Mouse (Mus musculus) forebrain, embryonic 15.5 days (tissue): ENCODE measurements at regions not wholly inside any gene's neighbourhood (a gene's known extent, or its start where the extent isn't known, plus 50 kb on each side); places are given as distances from the start of the nearest gene placed in this dataset.

Experiments
- ATAC-seq: fragments of 200-750 bp; cut with Nextera tagmentation; replicated peaks from 2 replicates; pipeline ENCODE4 v1.8.0; 2017; ENCODE audit warnings: mild to moderate bottlenecking, moderate TSS enrichment, moderate library complexity
- H3K27ac ChIP-seq: fragments of 300-500 bp; sonication (generic); replicated peaks from 2 replicates; pipeline ENCODE4 v1.5.1; 2015; ENCODE audit warnings: mild to moderate bottlenecking, inconsistent platforms
- H3K27me3 ChIP-seq: fragments of 300-500 bp; sonication (generic); 2 replicates; pipeline ENCODE4 v1.6.1; 2015; ENCODE audit warnings: inconsistent platforms
- H3K36me3 ChIP-seq: fragments of 300-500 bp; sonication (generic); 2 replicates; pipeline ENCODE4 v1.6.1; 2015; ENCODE audit warnings: mild to moderate bottlenecking, inconsistent platforms
- H3K4me1 ChIP-seq: fragments of 300-500 bp; sonication (generic); 2 replicates; pipeline ENCODE4 v1.6.1; 2015; ENCODE audit warnings: inconsistent platforms
- H3K4me2 ChIP-seq: fragments of 300-500 bp; sonication (generic); replicated peaks from 2 replicates; pipeline ENCODE4 v1.6.1; 2015; ENCODE audit warnings: mild to moderate bottlenecking, inconsistent platforms
- H3K4me3 ChIP-seq: fragments of 300-500 bp; sonication (generic); 2 replicates; pipeline ENCODE4 v1.5.1; 2015; ENCODE audit warnings: mild to moderate bottlenecking, inconsistent platforms
- H3K9ac ChIP-seq: fragments of 300-500 bp; sonication (generic); replicated peaks from 2 replicates; pipeline ENCODE4 v1.6.1; 2015; ENCODE audit warnings: mild to moderate bottlenecking, inconsistent platforms
- H3K9me3 ChIP-seq: fragments of 300-500 bp; sonication (generic); 2 replicates; pipeline ENCODE4 v1.6.1; 2016; ENCODE audit warnings: inconsistent platforms
- whole genome bisulfite sequencing: fragments of 180-500 bp; shearing (Covaris S2); methylation state at CpG from one replicate; pipeline ENCODE4 v1.1.7; 2015; ENCODE audit warnings: mixed read lengths; 5-methylcytosine and 5-hydroxymethylcytosine counted together

DNA sequence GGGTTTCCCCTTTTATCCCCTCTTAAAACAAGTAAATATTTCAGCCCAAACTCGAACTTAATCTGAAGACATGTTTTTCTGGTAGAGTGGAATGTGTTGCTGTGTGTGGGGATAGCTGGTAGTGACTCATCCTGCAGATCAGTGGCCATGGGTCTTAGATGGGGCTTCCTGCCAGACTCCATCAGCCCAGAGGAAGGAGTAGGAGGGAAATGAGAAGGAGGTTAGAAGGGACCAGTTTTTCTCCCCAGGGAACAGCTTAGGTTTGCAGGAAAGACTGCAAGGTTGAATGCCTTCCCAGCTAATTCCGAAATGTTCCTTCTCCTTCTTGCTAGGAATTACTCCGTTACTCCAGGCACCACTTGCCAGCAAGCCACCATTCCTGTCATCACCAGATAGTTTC, 68.8 kb upstream of the Nepro start:
- Histone ChIP-seq H3K27ac (no peak overlapping the region), H3K27me3 (no peaks in the 10 kb centered on the region), H3K9me3 (no peaks in the 10 kb centered on the region), H3K4me2 (no peak overlapping the region), H3K36me3 (no peaks in the 10 kb centered on the region), H3K4me1 (0 out of 2 replicates have a peak, but pooled peaks cover 6% of the 10 kb centered on the region), H3K9ac (no peak overlapping the region), H3K4me3 (no peak overlapping the region)
- ATAC-seq, result no peak
- WGBS, result 73% methylated on average over 3 of the region's 3 CpGs

DNA sequence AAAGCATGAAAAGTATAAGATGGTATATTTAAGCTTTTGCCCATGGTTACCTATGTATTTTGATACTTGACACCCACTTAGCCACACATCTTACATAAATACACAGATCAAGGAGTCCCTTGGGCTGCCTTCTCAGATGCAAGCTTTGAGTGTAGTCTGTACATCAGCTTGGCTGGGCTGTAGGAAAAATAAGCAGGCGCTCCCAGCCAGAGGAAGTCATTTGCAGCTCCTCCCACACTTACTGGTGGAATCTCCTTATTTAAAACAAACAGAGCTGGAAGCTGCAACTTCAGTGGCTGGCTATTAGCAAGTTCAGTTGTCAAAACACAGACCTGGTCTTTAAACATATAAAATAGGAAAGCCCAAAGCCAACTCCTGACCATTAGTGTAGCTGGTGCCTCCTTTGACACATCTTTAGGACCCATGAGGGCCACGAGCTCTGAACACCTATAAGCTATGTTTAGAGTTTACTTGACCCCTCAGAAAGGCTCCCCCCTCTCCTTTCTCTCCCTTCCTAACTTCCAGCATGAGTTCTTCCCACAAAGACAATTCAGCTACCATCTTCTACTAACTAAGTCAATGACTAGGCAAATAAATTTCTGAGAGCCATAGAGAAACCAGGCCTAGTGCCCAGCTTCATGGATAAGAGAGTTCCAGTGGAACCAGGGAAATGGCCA, 75.4 kb upstream of the Nepro start:
- H3K36me3 ChIP-seq, result no peaks in the 10 kb centered on the region
- 70% methylated on average over 2 of the region's 2 CpGs for WGBS
- no peak overlapping the region for H3K27ac ChIP-seq
- peaks cover 5% of the 10 kb centered on the region for H3K4me1 ChIP-seq
- H3K4me2 ChIP-seq, result no peak overlapping the region
- H3K9ac ChIP-seq, result no peak overlapping the region
- no peak overlapping the region for H3K4me3 ChIP-seq
- H3K9me3 ChIP-seq, result no peaks in the 10 kb centered on the region
- no peaks in the 10 kb centered on the region for H3K27me3 ChIP-seq
- no peak for ATAC-seq

DNA sequence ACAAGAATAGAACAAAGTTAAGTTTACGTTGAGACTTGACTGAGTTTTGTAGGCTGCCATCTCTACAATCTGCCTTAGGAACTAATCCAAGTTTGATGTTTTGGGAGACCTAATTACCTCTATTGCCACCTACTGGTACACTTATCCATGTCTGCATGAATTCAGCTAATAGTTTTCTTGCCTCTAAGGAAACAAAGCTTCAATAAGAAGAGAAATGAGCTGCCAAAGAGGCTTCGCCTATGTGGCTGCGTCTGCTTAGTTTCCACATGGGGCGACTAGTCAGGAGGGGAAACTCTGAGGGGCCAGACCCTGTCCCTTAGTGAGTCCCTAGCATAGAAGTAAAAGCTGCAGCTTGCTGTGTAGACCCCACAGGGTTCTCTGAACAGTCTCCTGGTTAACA, 80.1 kb upstream of the Nepro start:
- H3K4me1 ChIP-seq, result peaks cover 7% of the 10 kb centered on the region
- WGBS, result 3% methylated on average over 4 of the region's 4 CpGs
- no peaks in the 10 kb centered on the region for H3K36me3 ChIP-seq
- H3K27me3 ChIP-seq, result no peaks in the 10 kb centered on the region
- H3K4me2 ChIP-seq, result no peak overlapping the region
- no peak overlapping the region for H3K9ac ChIP-seq
- H3K9me3 ChIP-seq, result no peaks in the 10 kb centered on the region
- ATAC-seq, result peak; percentile 58; the same call in 1 of the 2 replicates
- H3K27ac ChIP-seq, result peak overlapping the region; percentile 60
- H3K4me3 ChIP-seq, result no peak overlapping the region

DNA sequence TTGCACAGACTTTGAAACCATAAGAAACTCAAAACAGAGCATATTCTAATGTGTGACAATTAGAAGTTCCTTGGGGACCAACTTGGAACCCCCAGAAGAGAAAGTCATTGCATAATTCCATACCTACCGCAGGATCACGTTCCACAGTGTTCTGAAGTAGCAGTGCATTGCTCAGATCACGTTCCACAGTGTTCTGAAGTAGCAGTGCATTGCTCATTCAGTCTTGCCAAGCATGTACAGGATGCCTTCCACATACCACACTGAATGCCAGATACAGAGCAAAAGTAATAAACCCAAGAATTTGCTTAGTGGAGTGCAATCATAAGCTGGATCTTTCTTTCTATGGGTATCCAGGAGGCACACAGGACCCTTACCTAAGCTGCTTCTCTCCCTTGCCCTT, 78.4 kb upstream of the Boc start:
- Histone ChIP-seq H3K9ac (no peak overlapping the region), H3K27me3 (no peaks in the 10 kb centered on the region), H3K9me3 (no peaks in the 10 kb centered on the region), H3K4me2 (no peak overlapping the region), H3K4me3 (no peak overlapping the region), H3K36me3 (no peaks in the 10 kb centered on the region), H3K4me1 (peaks cover 14% of the 10 kb centered on the region), H3K27ac (no peak overlapping the region)
- ATAC-seq, result no peak
- WGBS, result 87% methylated on average over 3 of the region's 3 CpGs

GRCm38 (mm10) chr16:44634486-44634885, 75.8 kb upstream of the Boc start:
- Histone ChIP-seq H3K36me3 (no peaks in the 10 kb centered on the region), H3K4me1 (peaks cover 21% of the 10 kb centered on the region), H3K4me2 (no peak overlapping the region), H3K9me3 (no peaks in the 10 kb centered on the region), H3K9ac (no peak overlapping the region), H3K27me3 (no peaks in the 10 kb centered on the region), H3K4me3 (no peak overlapping the region), H3K27ac (no peak overlapping the region)
- 96% methylated on average over 4 of the region's 4 CpGs for WGBS
- no peak for ATAC-seq

GRCm38 (mm10) chr16:44633059-44633667, 74.5 kb upstream of the Boc start:
- no peak for ATAC-seq
- Histone ChIP-seq H3K36me3 (no peaks in the 10 kb centered on the region), H3K27me3 (no peaks in the 10 kb centered on the region), H3K4me3 (no peak overlapping the region), H3K9ac (no peak overlapping the region), H3K9me3 (no peaks in the 10 kb centered on the region), H3K27ac (peak overlapping the region; percentile 92), H3K4me1 (peaks cover 21% of the 10 kb centered on the region), H3K4me2 (peak overlapping the region; percentile 29)
- 38% methylated on average over 9 of the region's 9 CpGs for WGBS

- Histone ChIP-seq H3K9ac (no peak overlapping the region), H3K4me1 (peaks cover 21% of the 10 kb centered on the region), H3K27ac (peak overlapping the region; percentile 92), H3K4me2 (peak overlapping the region; percentile 29), H3K36me3 (no peaks in the 10 kb centered on the region), H3K4me3 (no peak overlapping the region), H3K9me3 (no peaks in the 10 kb centered on the region), H3K27me3 (no peaks in the 10 kb centered on the region)
- WGBS, result 14% methylated on average over 9 of the region's 9 CpGs
- peak; percentile 90 for ATAC-seq
Observed at GRCm38 (mm10) chr16:44632330-44633058, 73.8 kb upstream of the Boc start.

GRCm38 (mm10) chr16:44631357-44632053, 72.8 kb upstream of the Boc start:
- Histone ChIP-seq H3K27me3 (no peaks in the 10 kb centered on the region), H3K9me3 (no peaks in the 10 kb centered on the region), H3K9ac (no peak overlapping the region), H3K4me2 (no peak overlapping the region), H3K4me1 (peaks cover 21% of the 10 kb centered on the region), H3K4me3 (no peak overlapping the region), H3K36me3 (no peaks in the 10 kb centered on the region), H3K27ac (peak overlapping the region; percentile 92)
- WGBS, result 75% methylated on average over 4 of the region's 4 CpGs
- ATAC-seq, result no peak

DNA sequence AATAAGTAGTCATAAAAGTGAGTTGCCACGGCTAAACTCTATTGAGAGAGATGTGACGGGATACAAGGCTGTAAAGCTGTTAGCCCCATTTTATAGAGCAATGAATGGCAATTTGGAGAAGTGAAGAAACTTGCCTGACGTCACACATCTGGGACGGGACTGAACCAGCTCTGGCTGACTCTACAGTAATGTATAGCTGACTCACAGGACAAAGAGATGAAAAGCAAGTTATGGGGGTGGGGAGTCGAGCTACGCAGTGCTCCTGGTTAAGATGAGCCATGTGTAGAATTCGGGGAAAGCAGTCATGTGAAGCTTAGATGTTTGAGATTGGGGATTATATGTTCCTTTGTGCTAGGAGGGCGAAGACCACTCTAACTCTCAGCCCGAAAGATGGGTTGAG, 72.2 kb upstream of the Boc start:
- Histone ChIP-seq H3K27me3 (no peaks in the 10 kb centered on the region), H3K27ac (no peak overlapping the region), H3K4me1 (peaks cover 21% of the 10 kb centered on the region), H3K9me3 (no peaks in the 10 kb centered on the region), H3K4me2 (no peak overlapping the region), H3K36me3 (no peaks in the 10 kb centered on the region), H3K9ac (no peak overlapping the region), H3K4me3 (no peak overlapping the region)
- no peak for ATAC-seq
- WGBS, result 83% methylated on average over 9 of the region's 9 CpGs

DNA sequence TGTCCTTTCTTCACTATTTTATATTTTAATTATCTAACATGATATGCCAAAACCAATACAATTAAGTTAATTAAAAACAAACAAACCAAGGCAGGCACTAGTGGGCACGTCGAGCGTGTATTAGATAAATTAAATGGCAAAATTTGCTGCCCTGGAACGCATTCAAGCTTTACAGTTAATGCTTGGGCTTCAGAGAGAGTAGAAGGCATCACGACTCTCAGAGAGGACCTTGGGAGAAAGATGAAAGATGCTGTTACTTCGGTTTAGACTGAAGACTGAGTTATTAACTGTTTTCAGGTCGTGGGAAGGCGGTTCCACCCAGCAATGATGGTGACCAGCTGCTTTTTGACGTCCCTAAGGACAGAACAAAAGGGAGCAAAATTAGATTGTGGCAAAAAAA, 71.7 kb upstream of the Boc start:
- Histone ChIP-seq H3K4me2 (no peak overlapping the region), H3K4me1 (peaks cover 22% of the 10 kb centered on the region), H3K27me3 (no peaks in the 10 kb centered on the region), H3K27ac (no peak overlapping the region), H3K36me3 (no peaks in the 10 kb centered on the region), H3K9ac (no peak overlapping the region), H3K9me3 (no peaks in the 10 kb centered on the region), H3K4me3 (no peak overlapping the region)
- ATAC-seq, result no peak
- WGBS, result 74% methylated on average over 9 of the region's 9 CpGs

DNA sequence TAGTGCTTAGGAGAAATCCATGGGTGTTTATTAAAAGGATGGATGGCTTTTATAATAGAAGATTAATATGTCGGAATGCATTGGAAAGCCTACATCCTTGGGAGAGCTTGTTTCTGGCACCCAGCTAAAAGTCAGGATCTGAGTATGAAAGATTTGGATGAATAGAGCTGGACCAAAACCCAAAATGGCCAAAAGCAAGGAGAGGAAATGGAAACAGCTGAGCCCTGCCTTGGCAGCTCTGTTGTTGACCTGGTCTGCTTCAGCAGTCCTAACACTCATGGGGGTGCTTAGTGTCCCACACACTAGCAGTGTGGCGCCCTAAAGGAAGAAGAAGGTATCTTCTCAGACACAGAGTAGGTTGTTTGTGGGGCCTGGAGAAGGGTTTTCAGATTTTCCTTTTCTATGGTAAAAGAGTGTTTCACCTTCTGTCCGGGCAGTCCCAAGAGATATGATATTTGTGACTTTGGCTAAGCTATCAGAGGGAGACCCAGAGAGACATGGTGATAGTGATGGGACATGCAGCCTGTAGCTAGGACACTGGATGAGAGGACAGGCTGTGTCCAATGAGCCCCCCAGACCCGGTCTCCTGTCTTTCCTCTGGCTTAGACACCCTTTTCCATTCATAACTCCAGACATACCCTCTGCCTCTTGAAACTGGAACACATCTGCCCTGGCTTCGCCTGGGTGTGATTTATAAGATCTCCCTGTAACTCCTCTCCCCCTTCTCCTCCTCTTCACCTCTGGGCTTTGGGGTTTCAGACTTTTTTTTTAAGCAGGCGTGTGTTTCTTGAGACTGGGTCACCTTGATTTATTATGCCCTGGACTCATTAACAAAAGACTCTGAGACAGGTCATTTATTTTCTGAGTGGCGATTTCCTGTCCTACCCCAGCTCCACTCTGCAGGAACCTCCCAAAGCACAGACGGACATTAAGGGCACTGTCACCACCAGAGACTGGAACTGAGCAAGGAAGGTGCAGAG, 70.9 kb upstream of the Boc start:
- Histone ChIP-seq H3K27me3 (no peaks in the 10 kb centered on the region), H3K9ac (no peak overlapping the region), H3K9me3 (no peaks in the 10 kb centered on the region), H3K4me2 (no peak overlapping the region), H3K4me1 (peaks cover 24% of the 10 kb centered on the region), H3K36me3 (no peaks in the 10 kb centered on the region), H3K4me3 (no peak overlapping the region), H3K27ac (no peak overlapping the region)
- 73% methylated on average over 8 of the region's 8 CpGs for WGBS
- no peak for ATAC-seq
